Mouse (Mus musculus) olfactory bulb, adult 2 months (tissue): ENCODE results near the gene Sumf1. TPM values are rescaled to one million over a fixed set of nuclear protein-coding genes. Genes with fewer than 3 reads are reported as not detected.

Experiments
- H3K27ac ChIP-seq: fragments of 200-500 bp; 2 replicates; pipeline ENCODE4 v1.5.1; 2012; ENCODE audit warnings: low read depth, low read length; ENCODE audit not compliant: insufficient read depth
- H3K4me1 ChIP-seq: fragments of 200-500 bp; 2 replicates; pipeline ENCODE4 v1.6.1; 2012; ENCODE audit warnings: low read length; ENCODE audit not compliant: control insufficient read depth, insufficient read depth
- H3K4me3 ChIP-seq: fragments of 200-500 bp; 2 replicates; pipeline ENCODE4 v1.5.1; 2012; ENCODE audit warnings: mild to moderate bottlenecking, low read depth, low read length, moderate library complexity; ENCODE audit not compliant: insufficient read depth
- CTCF ChIP-seq: fragments of 200-500 bp; IDR thresholded peaks from 2 replicates; pipeline ENCODE4 v1.5.1; 2012; ENCODE audit warnings: low read depth, mild to moderate bottlenecking, low read length, moderate library complexity; ENCODE audit not compliant: insufficient read depth
- POLR2A ChIP-seq: fragments of 200-500 bp; IDR thresholded peaks from 2 replicates; pipeline ENCODE4 v1.6.1; 2012; ENCODE audit warnings: mild to moderate bottlenecking, low read depth, low read length, moderate library complexity; ENCODE audit not compliant: insufficient read depth
- WGBS: fragments of 180-500 bp; shearing (Covaris S2); methylation state at CpG from one replicate; pipeline ENCODE4 v1.1.7; 2018; 5-methylcytosine and 5-hydroxymethylcytosine counted together
- polyA plus RNA-seq: library from polyadenylated mRNA; stranded (reverse); fragments of >200 nt; gene quantifications from 2 replicates; pipeline ENCODE4 v1.2.4, GENCODE M21; 2012; ENCODE audit warnings: low replicate concordance; ENCODE audit not compliant: missing spikeins, insufficient read depth, insufficient read length

Gene Sumf1
- not detected in 2 replicates for polyA plus RNA-seq

GRCm38 (mm10) chr6:108184847-108185684 is at the start of gene Sumf1:
Gene Sumf1, minus strand, starts transcription at chr6:108185582.
- whole genome bisulfite sequencing: 3% methylated on average over 49 of the region's 49 CpGs
- H3K27ac ChIP-seq: no peak within 1 kb of the TSS
- no peak for TF ChIP-seq CTCF
- peak; percentile 32; the same call in 1 of the 2 replicates for TF ChIP-seq POLR2A
- 0 out of 2 replicates have a peak, but pooled peaks cover 2% of the 10 kb centered on the region for H3K4me1 ChIP-seq
- peak within 1 kb of the TSS; percentile 94 for H3K4me3 ChIP-seq

DNA sequence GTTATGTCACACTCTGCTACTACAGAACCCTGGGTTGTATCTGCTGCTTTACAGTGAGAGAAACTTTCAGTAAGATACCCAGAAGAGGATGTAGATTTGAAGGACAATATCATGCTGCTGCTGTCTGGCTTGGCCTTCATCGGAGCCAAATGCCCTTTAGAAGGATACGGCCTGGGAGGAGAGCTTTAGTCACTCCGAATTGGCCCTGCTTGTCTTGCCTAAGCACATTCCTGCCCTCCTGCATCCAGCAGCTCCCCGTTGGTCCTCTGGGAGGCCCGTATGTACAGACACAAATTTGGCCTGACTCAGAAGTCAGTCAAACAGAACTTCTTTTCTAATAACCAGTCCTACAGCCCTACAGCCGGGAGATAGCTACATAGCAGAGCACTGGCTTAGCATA is 49.2 kb upstream of the Sumf1 start:
- Histone ChIP-seq H3K4me1 (peaks cover 16% of the 10 kb centered on the region), H3K4me3 (no peak overlapping the region), H3K27ac (no peak overlapping the region)
- WGBS: 87% methylated on average over 6 of the region's 6 CpGs
- TF ChIP-seq POLR2A (no peak), CTCF (no peak)

DNA sequence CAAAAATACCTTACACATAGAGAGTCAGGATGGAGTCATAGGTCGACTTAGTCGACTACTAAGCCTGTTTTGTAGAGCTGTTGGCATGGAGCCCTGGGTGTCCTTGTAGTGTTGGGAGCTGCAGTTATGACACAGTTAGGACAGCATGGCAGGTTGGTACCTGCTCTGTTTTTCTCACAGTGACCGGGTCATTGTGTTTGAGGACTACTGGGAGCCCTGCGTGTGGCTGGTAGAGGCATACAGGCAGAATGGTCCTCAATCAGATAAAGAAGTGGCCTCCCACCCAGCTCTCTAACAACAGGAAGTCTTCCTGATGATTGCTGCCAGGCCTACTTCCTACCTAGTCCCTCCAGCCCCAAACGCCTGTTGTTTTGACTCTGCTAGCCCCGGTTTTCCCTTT is 47.7 kb upstream of the Sumf1 start:
- WGBS: 67% methylated on average over 6 of the region's 6 CpGs
- no peak overlapping the region for H3K4me3 ChIP-seq
- TF ChIP-seq CTCF: no peak
- no peak for TF ChIP-seq POLR2A

GRCm38 (mm10) chr6:108231892-108232710 is 46.7 kb upstream of the Sumf1 start:
- TF ChIP-seq CTCF (no peak), POLR2A (no peak)
- H3K4me3 ChIP-seq: no peak overlapping the region
- 84% methylated on average over 11 of the region's 11 CpGs for WGBS
- no peak overlapping the region for H3K27ac ChIP-seq
- peaks cover 11% of the 10 kb centered on the region for H3K4me1 ChIP-seq

More for the DNA sequence above, 47.7 kb upstream of the Sumf1 start:
- Histone ChIP-seq H3K27ac (no peak overlapping the region), H3K4me1 (peaks cover 15% of the 10 kb centered on the region)

- H3K4me3 ChIP-seq: no peak overlapping the region
- H3K4me1 ChIP-seq: peaks cover 7% of the 10 kb centered on the region
- H3K27ac ChIP-seq: no peak overlapping the region
- TF ChIP-seq CTCF: no peak
- no peak for TF ChIP-seq POLR2A
- WGBS: over 99% methylated on average over 3 of the region's 3 CpGs
Observed at GRCm38 (mm10) chr6:108230608-108231007, 45.2 kb upstream of the Sumf1 start.

DNA sequence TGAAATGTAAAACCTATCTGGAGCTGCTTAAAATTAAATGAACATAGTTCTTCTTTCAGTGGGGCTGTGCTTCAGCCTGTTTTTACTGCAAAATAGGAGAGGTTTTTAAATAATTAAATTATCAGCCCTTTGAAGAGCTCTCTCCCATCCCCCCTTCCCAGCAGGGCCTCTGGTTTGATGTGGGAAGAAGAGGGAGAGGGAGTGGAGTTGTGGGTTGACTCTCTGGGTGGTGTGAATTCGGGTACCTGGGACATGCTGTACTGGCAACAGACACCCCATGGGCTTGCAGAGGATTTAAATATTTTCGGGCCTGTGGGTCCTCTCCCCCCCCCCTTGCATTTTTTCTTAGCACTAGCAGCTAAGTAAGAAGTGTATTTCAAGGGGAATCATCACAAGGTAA is 43.2 kb upstream of the Sumf1 start:
- Histone ChIP-seq H3K4me1 (peaks cover 6% of the 10 kb centered on the region), H3K4me3 (no peak overlapping the region), H3K27ac (no peak overlapping the region)
- WGBS: 30% methylated on average over 2 of the region's 2 CpGs
- no peak for TF ChIP-seq CTCF
- TF ChIP-seq POLR2A: no peak

GRCm38 (mm10) chr6:108228048-108228447 is 42.7 kb upstream of the Sumf1 start:
- H3K27ac ChIP-seq: no peak overlapping the region
- H3K4me1 ChIP-seq: peaks cover 3% of the 10 kb centered on the region
- 79% methylated on average over 6 of the region's 6 CpGs for WGBS
- H3K4me3 ChIP-seq: no peak overlapping the region
- TF ChIP-seq POLR2A: no peak
- TF ChIP-seq CTCF: no peak

DNA sequence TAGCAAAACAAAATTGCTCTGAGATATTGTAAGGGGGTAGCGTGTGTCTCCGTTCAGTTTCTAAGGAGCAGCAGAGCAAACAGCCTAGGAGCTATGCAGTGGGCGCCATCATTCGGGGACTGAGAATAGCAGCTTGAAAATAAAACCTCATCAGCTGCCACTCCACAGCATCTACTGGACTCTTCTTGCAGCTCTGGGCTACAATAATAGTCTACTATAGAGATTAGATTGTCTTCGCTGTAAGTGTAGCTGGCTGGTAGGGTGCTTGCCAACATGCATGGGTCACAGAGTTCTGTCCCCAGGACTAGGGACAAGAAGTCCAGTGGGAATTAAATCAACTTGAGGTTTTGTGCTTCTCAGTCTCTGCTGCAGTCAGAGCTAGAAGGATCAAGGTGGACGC is 42.1 kb upstream of the Sumf1 start:
- Histone ChIP-seq H3K4me3 (no peak overlapping the region), H3K4me1 (peaks cover 2% of the 10 kb centered on the region), H3K27ac (no peak overlapping the region)
- TF ChIP-seq CTCF (no peak), POLR2A (no peak)
- 94% methylated on average over 6 of the region's 6 CpGs for WGBS

GRCm38 (mm10) chr6:108226230-108226629 is 40.8 kb upstream of the Sumf1 start:
- H3K4me1 ChIP-seq: peaks cover 2% of the 10 kb centered on the region; the same call in 1 of the 2 replicates
- H3K27ac ChIP-seq: no peak overlapping the region
- TF ChIP-seq POLR2A: no peak
- TF ChIP-seq CTCF: no peak
- WGBS: 85% methylated on average over 7 of the region's 7 CpGs
- H3K4me3 ChIP-seq: no peak overlapping the region
